Mouse (Mus musculus) thymus, postnatal 10 days (tissue): ENCODE data around the gene Ppp1r12c.

ENCODE experiments used
- DNase-seq, 2 experiments: peaks; one replicate each; pipeline ENCODE4 v3.0.0; 2021; ENCODE audit warnings: low spot score in 2 of 2

Gene Ppp1r12c

DNA sequence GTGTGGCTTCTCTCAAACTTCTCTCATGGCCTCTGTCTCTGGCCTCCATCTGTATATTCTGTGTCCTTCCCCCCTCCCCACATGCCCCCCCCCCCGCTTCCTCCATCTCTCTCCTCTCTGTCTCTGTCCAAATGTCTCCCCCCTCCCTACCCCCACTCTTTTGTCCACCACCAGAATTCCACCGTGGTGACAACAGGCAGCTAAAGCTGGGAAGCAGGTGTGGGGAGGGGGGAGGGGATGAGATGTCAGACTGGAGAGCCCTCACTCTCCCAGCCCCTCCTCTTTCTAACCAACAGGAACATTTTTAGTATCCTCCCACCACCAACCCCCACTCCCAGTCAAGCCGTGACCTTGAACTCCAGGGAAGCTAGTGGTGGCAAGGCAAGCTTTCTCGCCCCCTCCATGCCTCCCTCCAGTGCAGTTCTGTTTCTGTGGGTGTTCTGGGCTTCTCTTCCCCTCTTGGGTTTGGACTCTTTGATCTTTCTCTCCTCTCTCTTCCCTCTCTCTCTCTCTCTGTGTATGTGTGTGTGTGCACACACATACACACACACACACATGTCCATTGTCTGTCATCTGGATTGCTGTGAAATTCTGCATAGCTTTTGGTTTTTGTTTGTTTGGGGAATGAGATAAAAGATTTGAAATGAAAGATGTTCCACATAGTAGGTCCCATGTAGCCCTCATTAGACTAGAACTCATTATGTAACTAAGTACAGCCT lies 15.0 kb upstream of the Ppp1r12c start, which contains the start of gene Tnnt1:
TSS of gene Tnnt1 (minus strand) at position 51 of the 719 bp plus-strand sequence.
- DNase-seq: no peak

DNA sequence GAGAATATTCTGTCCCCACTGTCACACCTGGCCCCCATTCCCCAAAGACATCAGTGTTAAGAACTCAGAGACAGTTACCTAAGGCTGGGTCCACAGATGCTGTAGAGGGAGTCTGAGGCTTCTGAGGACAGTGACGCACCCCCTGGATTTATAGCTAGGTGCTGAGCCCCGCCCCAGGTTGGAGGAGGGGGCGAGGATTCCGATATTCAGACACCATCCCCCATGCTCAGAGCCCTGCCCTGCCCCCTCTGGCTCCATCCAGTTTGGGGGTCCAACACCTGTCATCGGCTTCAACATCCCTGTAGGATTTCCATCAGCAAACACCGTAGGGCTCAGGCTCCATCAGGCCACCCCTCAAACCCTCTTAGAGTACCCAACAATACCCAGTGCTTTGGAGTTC lies 14.4 kb upstream of the Ppp1r12c start:
- no peak for DNase-seq

DNA sequence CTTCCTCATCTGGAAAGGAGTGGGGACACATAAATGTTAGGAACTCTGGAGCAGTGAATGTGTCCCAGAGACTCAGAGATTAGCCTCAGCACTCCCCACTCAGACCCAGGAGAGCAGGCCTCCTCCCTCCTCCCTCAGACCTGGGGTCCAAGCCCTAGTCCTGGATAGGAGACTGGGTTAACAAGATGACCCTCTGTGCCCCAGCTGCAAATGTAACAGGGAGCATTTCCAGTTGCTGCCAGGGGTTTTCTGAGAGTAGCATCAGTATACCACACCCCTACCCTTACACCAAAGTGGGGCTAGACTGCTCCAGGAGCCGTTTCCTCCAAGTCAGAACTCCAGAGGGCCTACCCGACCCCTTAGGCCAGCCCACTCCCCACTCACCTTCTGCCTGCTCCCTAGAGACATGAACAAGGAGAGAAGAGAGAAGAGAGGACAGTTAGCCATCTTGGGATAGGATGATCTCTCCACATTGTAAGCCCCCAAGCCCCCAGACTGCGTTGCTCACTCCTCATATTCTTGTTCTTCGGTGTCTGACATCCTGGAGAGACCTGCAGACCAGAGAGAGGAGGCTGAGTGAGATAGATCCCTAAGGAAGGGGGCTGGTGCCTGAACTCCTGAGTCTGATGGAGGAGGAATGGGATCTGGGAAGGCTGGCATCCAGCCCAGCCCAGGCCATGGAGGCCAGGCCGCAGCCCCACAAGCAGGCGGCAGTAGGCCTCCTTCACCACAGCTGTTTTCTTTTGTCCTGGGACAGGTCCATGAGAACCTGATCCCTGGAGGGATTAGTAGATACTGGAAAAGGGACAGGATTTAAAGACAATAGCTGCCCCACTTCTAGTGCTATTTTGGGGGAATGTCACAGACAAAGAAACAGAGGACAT lies 12.6 kb upstream of the Ppp1r12c start:
- no peak for DNase-seq

DNA sequence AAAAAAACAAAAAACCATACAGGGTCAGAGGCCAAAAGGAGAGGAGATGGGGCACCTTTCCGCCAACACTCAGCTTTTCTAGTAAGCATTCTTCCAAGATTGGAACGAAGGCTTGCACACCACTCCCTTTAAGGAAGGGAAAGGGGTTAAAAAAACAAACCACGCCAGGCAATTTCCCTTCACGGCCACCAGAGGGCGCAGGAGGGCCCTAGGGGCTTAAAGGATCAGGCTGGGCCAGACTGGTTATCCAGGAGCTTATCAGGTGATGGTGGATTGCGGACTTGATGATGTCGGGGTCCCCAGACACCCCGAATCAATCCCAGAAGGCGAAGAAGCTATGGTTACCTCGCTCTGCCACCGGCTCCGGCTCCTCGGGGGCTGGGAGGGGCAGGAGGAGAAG lies 11.8 kb upstream of the Ppp1r12c start:
- peak in 1 of 2 experiments; percentile 55 for DNase-seq

DNA sequence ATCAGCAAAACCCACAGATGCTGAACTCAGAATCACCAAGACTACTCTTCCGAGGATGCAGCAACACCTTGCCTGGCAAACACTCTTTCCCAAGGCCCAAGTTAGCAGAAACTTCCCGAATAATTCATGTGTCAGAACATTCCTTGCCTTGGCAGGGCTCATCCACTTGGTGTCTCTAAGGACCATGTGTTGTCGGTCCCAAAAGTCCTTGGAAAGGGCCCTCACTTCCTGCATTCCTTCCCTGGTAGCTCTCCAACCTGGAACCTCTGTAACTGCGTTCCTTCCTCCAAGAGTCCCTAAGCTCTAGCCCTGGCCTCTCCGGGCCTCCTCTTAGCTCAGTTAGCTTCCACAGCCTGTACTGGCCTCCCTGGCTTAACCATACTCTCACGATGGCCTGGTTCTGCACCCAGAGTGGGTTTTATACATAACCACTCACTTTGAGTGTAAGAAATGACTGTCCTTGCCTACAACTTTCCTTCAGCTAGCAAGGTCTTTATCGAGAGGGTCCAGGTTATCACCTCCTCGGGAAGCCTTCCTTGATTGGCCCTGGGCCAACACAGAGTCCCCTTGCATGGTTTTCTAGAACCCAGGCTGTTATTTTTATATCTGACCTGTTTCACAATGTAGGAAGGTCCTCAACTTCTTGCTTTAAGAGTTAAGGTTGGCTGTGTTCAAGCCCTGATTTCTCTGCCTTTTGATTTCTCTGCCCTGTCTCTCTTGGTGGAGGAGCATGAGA lies 10.2 kb upstream of the Ppp1r12c start:
- DNase-seq: no peak

DNA sequence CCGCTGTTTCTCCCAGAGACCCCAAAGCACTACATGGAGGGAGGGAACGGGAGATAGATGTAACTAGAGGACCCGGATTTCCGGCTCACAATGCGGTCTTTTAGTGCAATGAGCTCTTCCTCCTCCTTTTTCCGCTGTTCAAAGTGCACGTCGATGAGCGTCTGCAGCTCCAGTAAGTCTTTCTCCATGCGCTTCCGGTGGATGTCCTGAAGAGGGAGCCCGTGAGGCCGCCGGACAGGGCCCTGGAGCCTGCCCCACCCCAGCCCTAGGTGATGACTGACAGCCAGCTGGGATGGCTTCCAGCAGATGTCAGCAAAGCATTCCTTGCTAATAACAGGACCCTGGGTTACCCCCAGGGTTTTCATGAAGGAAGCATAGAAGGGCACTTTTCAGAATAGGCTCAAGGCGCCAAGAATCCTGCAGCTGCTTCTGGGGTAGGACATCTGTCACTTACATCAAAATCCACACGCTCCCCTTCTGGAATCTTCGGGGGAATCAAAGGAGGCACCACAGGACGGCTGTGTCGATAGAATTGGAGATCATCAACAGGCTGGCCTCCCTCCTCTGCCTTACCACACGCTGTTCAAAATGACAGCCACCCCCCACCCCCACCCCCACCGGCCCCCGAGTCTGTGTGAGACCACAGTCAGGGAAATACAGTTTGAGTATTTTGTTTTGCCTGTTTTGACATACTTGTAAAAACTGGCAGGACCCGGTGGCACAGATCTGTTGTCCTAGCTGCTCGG lies 8.6 kb upstream of the Ppp1r12c start:
- peak; percentile 75 to 85 for DNase-seq

DNA sequence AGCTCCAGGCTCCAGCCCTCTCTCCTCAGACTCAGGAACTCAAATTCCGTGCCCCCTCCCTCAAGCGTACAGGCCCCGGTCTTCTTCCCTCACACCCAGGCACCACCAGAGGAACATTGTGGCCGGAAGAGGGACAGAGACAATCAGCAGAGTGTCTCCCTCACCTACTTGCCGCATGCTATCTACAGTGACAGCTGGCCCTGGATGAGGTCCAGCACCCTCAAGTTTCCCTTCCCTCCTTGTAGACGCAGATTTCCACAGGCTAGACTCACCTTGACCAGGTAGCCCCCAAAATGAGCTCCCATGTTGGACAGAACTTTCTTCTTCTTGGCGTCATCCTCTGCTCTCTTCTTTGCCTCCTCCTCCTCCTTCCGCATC lies 7.2 kb upstream of the Ppp1r12c start:
- DNase-seq: no peak

DNA sequence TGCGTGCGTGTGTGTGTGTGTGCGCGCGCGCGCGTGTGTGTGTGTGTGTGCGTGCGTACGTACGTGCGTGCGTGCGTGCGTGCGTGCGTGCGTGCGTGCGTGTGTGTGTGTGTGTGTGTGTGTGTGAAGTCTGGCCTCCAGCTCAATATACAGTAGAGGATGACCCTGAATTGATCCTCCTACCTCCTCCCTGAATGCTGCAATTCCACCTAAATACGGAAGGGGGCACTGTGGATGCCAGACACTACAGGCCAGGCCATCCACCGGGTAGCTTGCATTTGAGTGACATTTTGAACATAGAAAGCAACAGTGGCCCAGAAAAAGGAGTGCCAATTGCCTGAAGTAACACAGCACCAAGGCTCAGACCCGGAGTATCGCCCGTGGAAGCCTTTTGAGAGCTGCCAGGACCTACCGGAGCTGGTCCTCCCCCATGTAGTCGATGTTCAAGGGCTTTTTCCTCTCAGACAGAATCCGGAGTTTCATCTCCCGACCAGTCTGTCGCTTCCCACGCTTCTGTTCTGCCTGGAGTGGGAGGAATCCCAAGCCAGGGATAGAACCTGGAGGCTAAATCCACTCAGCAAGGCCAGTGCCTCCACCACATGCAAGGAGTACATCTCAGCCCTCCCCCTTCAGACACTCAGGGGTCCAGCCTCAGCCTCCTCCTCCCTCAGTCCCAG lies 6.7 kb upstream of the Ppp1r12c start:
- DNase-seq: no peak

DNA sequence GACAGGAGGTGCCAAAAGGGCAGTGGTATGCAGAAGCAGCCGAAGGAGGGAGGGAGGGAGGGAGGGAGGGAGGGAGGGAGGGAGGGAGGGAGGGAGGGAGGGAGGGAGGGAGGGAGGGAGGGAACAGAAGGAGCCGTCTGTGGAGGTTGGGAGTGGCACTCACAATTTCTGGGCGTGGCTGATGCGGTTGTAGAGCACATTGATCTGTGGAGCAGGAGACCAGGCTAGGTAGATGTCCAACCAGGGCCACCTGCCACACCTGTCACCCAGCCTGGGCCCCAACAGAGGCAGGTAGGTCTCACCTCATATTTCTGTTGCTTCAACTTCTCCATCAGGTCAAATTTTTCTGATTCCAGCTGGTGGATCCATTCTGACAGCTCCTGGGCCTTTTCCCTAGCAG lies 5.7 kb upstream of the Ppp1r12c start:
- DNase-seq: no peak

DNA sequence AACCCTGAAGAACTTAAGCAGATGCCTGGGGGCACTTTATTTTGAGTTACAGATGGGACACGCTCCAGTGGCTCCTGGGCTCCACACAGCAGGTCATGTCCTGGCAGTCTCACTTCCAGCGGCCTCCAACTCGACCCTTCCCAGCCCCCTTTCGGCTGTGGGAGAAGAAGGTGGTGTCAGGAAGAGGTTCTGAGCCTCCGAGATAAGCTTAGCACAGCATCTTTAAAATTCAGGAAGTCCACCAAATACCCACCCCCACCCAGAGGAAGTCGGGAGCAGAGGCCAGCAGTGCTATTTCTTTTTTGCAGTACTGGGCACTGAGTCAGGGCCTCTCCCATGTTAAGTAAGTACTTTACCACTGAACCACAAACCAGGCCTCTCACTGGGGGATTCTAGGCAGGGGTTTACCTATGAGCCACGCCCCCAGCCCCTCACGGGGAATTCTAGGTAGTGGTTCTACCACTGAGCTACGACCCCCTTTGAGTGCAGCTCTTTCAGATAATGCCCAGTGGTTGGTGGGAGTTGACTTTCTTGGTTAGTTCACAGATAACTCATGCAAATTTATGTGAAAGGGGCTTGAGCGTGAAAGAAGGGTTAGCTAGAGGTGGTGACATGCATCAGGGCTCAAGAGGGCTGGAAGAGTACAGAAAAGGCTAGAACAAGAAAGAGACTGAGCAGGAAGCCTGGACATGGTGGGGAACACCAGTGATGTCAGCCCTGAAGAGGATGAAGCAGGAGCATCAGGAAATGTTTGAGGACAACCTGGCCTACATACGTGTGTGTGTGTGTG lies 3.4 kb upstream of the Ppp1r12c start:
- no peak for DNase-seq

DNA sequence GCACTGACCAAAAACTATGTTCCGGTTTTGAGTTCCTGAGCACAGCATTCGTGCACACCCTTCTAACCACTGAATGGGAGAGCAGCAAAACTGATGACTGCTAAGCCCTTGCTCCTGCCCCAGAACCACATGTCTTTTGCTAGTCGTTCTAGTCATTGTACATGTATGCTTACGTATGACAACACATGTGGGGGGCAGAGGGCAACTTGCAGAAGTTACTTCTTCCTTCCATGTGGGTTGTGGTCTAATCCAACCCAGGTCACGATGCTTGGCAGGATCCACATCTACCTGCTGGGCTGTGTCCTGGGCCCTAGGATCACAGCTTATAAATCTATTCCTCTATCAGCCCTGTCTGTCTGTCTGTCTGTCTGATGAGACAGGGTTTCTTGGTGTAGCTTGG lies 2.4 kb upstream of the Ppp1r12c start:
- DNase-seq: no peak

DNA sequence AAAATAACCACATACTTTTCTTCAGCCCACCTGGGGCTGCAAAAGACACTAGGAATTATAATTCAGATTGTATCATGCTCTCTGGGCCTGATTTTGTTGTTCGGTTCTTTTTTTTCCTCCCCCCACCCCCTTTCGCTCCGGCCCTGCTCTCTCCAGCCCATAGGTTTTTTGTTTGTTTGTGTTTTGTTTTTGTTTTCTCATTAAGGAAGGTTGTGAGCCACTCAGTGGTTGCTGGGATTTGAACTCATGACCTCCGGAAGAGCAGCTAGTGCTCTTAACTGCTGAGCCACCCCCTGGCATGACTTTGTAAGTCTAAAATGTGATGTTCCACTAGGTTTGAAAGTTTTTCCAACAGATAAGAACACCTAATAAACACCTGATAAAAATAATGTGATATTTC lies 1.6 kb upstream of the Ppp1r12c start:
- DNase-seq: no peak

DNA sequence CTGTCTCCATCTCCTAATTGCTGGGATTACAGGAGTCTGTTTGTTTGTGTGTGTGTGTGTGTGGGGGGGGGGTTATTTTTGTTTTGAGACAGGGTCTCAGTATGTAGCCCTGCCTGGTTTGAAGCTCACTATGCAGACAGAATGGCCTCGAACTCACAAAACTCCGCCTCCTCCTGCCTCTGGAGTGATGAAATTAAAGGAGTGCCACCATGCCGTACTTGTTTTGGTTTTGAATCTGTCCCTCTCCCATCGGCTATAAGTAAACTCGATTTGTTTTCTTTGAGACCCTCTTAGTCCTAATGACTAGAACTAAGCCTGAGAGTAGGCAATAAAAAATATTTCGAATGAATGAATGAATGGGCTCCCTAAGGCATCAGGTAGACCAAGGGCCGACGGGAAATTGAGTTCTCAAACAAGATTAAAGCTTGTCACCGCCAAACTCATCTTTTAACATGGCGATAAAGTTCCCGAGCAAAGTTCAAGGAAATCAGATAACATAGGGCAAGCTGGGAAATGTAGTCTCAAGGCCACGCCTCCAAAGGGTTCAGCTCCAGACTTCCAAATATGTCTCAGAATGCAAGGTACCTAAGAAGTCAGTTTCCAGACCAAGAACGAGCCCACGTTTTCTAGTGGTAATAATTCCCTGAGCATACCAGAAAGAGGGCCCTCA lies 1.1 kb upstream of the Ppp1r12c start:
- no peak for DNase-seq

DNA sequence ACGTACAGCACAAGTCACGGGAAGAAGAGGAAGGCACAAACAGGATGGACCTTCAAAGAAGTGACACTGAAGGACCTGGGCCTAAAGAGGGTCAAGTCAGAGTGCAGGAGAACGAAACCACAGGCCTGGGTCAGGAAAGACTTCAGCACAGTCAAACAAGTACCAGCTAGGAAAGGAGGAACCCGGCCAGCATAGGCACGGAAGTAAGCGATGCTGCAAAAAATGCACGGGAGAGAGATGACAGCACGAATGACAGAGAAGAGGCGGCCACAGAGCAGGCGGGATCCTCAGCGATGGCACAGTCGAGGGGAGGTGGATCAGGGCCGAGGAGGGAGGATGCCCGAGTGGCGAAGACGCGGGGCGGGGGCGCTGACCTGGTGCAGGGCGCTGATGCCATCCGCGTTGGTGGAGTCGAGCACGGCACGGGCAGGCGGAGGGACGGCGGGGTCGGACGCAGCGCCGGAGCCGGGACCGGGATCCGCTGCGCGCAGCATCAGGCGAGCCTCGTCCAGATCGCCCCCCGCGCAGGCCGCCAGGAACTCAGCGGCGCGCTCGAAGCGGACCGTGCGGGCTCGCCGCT lies 498 bp downstream of the Ppp1r12c start:
- peak; percentile 43 to 58 for DNase-seq

DNA sequence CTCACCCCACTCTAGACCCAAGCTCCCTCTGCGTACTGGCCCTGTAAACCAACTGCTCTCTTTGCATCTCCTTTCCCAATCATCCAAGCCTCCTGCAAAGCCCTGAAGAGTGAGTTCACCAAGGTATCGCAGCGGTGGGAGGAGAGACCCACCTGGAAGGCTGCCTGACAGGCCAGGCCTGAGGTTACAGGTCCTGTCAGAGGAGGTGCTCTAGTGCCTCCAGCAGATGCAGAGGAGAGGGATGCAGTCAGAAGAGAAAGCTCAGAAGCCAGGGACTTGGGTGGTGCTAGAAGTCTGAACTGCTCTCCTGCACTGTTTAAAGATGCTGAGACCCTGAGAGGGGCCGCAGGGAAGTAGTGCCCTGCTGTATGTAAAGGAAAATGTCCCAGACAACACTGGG lies 2.4 kb downstream of the Ppp1r12c start:
- DNase-seq: no peak

DNA sequence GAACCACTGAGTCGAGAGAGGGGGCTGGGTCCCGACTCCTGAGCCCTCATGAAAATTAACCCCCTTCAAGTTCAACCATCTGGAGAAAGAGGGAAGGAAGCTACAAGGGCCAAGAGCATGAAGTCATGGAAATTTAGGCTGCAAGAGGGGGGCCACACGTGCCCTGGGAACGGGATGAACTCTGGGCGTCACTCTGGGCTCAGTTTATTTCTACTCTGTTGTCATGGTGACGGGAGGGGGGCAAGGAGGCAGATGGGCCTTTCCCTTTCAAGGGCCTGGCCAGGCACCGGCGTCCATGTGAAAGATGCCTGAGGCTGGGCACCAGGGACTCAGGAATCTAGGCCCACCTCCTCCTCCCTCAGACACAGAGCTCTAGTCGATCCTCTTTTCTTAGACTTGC lies 3.2 kb downstream of the Ppp1r12c start:
- DNase-seq: no peak

DNA sequence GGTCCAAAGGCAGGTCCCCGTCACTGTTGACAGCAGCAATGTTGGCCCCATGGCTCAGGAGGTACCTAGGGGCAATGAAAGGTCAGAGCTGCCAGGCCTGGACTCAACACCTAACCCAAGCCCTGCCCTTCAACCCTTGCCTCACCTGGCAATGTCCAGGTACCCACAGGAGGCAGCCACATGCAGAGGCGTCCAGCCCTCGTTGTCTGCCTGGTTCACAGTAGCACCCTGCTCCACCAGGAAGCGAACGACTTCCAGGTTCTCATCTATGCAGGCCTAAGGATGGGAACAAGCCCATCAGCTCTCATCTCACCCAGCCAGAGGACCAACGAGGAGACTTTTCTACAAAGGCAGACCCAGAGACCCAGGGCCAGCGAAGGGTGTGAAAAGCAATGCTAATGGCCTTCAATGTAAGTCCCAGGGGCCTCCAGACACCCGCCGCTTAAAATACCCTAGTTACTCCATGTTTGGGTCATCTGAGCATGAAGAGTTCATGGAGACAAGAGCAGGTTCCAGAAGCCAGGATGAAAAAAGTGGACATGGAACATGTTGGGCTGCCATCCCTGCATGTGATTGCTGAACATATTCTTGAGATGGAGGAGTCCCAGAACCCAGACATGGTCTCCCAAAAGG lies 4.1 kb downstream of the Ppp1r12c start:
- DNase-seq: no peak

DNA sequence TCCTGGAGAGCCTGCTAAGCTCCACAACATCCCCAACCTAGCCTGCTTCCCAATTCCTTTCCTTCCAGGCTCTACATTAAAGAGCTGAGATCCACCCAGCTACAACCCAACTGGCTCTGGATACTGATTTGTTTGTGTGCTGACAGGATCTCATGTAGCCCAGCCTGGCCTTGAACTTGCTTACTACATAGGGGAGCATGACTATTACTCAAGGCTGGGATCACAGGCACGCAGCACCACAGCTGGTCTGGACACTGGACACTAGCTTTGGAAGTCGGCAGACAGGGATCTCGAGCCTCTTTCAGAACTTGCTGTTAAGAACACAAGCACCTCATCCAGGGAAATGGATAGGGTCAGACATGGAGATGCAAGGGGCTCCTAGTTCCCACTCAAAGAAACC lies 5.0 kb downstream of the Ppp1r12c start:
- no peak for DNase-seq

DNA sequence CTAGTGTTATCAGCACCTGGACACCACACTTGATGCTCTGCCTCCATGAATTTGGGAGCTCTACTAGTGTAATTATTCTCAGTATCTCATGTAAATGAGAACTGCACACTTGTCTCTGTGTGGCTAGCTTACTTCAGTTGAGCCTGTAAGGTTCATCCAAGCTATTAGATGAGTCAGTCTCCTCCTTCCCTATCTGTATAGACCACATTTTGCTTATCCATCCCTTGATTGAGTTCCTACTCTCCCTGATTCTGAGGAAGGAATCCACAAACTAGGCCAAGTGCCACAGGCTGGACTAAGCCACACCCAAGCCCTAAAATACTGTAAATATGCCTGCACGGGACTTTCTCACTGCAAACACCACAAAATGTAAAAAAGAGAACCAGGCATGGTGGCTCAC lies 7.5 kb downstream of the Ppp1r12c start:
- no peak for DNase-seq
